Mouse (Mus musculus) CH12.LX (cell line): ENCODE data around the gene Dhx34. TPM values are rescaled to one million over a fixed set of nuclear protein-coding genes. Genes with fewer than 3 reads are reported as not detected.
"Not testable (repeated sequence)": the region's sequence is repeated elsewhere in the genome, so short reads cannot be mapped to it uniquely, and the experiment has no call there.

Experiments used
- DNase-seq: peaks from one replicate; pipeline ENCODE4 v3.0.0-alpha.2; 2013; ENCODE audit errors: extremely low read depth
- H3K27ac ChIP-seq: 2 replicates; pipeline ENCODE4 v1.5.1; 2012; ENCODE audit warnings: low read depth, mild to moderate bottlenecking, control low read depth, moderate library complexity; ENCODE audit not compliant: insufficient read depth
- H3K27me3 ChIP-seq: replicated peaks from 2 replicates; pipeline ENCODE3; 2012; ENCODE audit warnings: inconsistent platforms
- H3K36me3 ChIP-seq, 2 experiments: replicated peaks in 1 of 2; 2 replicates each; pipeline versions ENCODE3 to v1.6.1; 2012; ENCODE audit warnings: inconsistent platforms in 1 of 2, low read length in 1 of 2, mild to moderate bottlenecking in 1 of 2, mixed read lengths in 1 of 2, moderate library complexity in 1 of 2; ENCODE audit not compliant: control insufficient read depth in 1 of 2, insufficient read depth in 1 of 2
- H3K4me1 ChIP-seq, 2 experiments: 2 replicates each; pipeline ENCODE4 v1.6.1; 2012; ENCODE audit warnings: inconsistent platforms in 1 of 2, moderate library complexity in 1 of 2; ENCODE audit not compliant: insufficient read depth in 2 of 2, control insufficient read depth in 1 of 2
- H3K4me2 ChIP-seq: 2 replicates; pipeline ENCODE4 v1.6.1; 2012; ENCODE audit warnings: low read depth, mild to moderate bottlenecking, control low read depth; ENCODE audit not compliant: poor library complexity, insufficient read depth, severe bottlenecking
- H3K4me3 ChIP-seq, 3 experiments: fragments of 150-350 bp in 1 of 3; sonication (generic) in 1 of 3; replicated peaks in 1 of 3; 2 replicates each; pipeline versions ENCODE3 to v1.5.1; 2011 to 2012; ENCODE audit warnings: low read depth in 2 of 3, low read length in 2 of 3, mild to moderate bottlenecking in 2 of 3, moderate library complexity in 2 of 3, control low read depth in 1 of 3, improper control_type of control experiment in 1 of 3, inconsistent platforms in 1 of 3, mixed read lengths in 1 of 3; ENCODE audit not compliant: poor library complexity in 1 of 3
- H3K79me2 ChIP-seq: replicated peaks from 2 replicates; pipeline ENCODE4 v1.6.1; 2012; ENCODE audit warnings: mild to moderate bottlenecking, moderate library complexity; ENCODE audit not compliant: control insufficient read depth, poor library complexity, insufficient read depth, severe bottlenecking; ENCODE audit errors: extremely low read depth
- H3K9ac ChIP-seq: 2 replicates; pipeline ENCODE4 v1.6.1; 2012; ENCODE audit warnings: low read depth, mild to moderate bottlenecking, control low read depth, moderate library complexity; ENCODE audit not compliant: insufficient read depth
- H3K9me3 ChIP-seq: replicated peaks from 2 replicates; pipeline ENCODE3; 2012; ENCODE audit warnings: low read length, inconsistent platforms, mixed read lengths
- BHLHE40 ChIP-seq: IDR thresholded peaks from 2 replicates; pipeline ENCODE4 v1.6.1; 2011; ENCODE audit warnings: mild to moderate bottlenecking, low read depth, low read length, improper control_type of control experiment
- CHD1 ChIP-seq: IDR thresholded peaks from 2 replicates; pipeline ENCODE4 v1.6.1; 2012; ENCODE audit warnings: low read depth, low read length, improper control_type of control experiment, inconsistent platforms
- CHD2 ChIP-seq: IDR thresholded peaks from 2 replicates; pipeline ENCODE4 v1.6.1; 2011; ENCODE audit warnings: low read length, improper control_type of control experiment
- CTCF ChIP-seq, 2 experiments: IDR thresholded peaks in 1 of 2; conservative IDR thresholded peaks in 1 of 2; 2 replicates each; pipeline ENCODE4 v1.5.1; 2011 to 2012; ENCODE audit warnings: low read depth in 2 of 2, low read length in 2 of 2, improper control_type of control experiment in 1 of 2, inconsistent platforms in 1 of 2, mild to moderate bottlenecking in 1 of 2, moderate library complexity in 1 of 2
- EP300 ChIP-seq: IDR thresholded peaks from 2 replicates; pipeline ENCODE4 v1.6.1; 2011; ENCODE audit warnings: low read length, improper control_type of control experiment
- ETS1 ChIP-seq: conservative IDR thresholded peaks from 2 replicates; pipeline ENCODE4 v1.6.1; 2012; ENCODE audit warnings: low read depth, mild to moderate bottlenecking, inconsistent platforms, low read length, improper control_type of control experiment, moderate library complexity
- HCFC1 ChIP-seq: IDR thresholded peaks from 2 replicates; pipeline ENCODE4 v1.6.1; 2012; ENCODE audit warnings: low read depth, mild to moderate bottlenecking, inconsistent platforms, low read length, improper control_type of control experiment
- IRF4 ChIP-seq: IDR thresholded peaks from 2 replicates; pipeline ENCODE4 v1.6.1; 2014; ENCODE audit warnings: low read depth, mild to moderate bottlenecking, inconsistent platforms, low read length, improper control_type of control experiment
- KAT2A ChIP-seq: IDR thresholded peaks from 2 replicates; pipeline ENCODE4 v1.6.1; 2012; ENCODE audit warnings: low read length, improper control_type of control experiment, inconsistent platforms; ENCODE audit not compliant: insufficient replicate concordance
- MAFK ChIP-seq: IDR thresholded peaks from 2 replicates; pipeline ENCODE4 v1.6.1; 2011; ENCODE audit warnings: low read length, improper control_type of control experiment; ENCODE audit not compliant: insufficient replicate concordance
- TBP ChIP-seq: conservative IDR thresholded peaks from 2 replicates; pipeline ENCODE4 v1.6.1; 2011; ENCODE audit warnings: low read depth, low read length, improper control_type of control experiment
- TCF12 ChIP-seq: IDR thresholded peaks from 2 replicates; pipeline ENCODE4 v1.6.1; 2014; ENCODE audit warnings: low read depth, mild to moderate bottlenecking, inconsistent platforms, low read length, improper control_type of control experiment
- ZC3H11A ChIP-seq: IDR thresholded peaks from 2 replicates; pipeline ENCODE4 v1.6.1; 2012; ENCODE audit warnings: low read depth, mild to moderate bottlenecking, inconsistent platforms, low read length, improper control_type of control experiment
- dilution Hi-C: fragments of 300-500 bp; cut with MboI; formaldehyde crosslinking; loops from 2 replicates; pipeline ENCODE4 v1.14.3; 2020; ENCODE audit warnings: low sequenced_read_pairs; ENCODE audit not compliant: extremely low pct_unique_long_range_greater_than_20kb, extremely low pct_ligation_motif_present
- in situ Hi-C: fragments of 300-500 bp; cut with MboI; formaldehyde crosslinking; loops from 3 replicates; pipeline ENCODE4 v1.14.3; 2019; ENCODE audit warnings: low sequenced_read_pairs, low pct_ligation_motif_present, low pct_unique_long_range_greater_than_20kb, mixed read lengths
- polyA plus RNA-seq: library from polyadenylated mRNA; unstranded; fragments of >175 nt; gene quantifications from 2 replicates; pipeline ENCODE4 v1.2.1, GENCODE M21; 2012; ENCODE audit warnings: low read depth; ENCODE audit not compliant: insufficient read length
- total RNA-seq, 2 experiments: library from RNA; depleted of rRNA; stranded (reverse); fragments of 300-350 nt in 1 of 2; fragments of >200 nt in 1 of 2; gene quantifications; 2 replicates each; pipeline ENCODE4 v1.2.3; 2012 to 2014

Dhx34 gene
- total and polyA plus RNA-seq, 3 experiments: 8.8 to 18.0 (median 15.2) TPM

DNA sequence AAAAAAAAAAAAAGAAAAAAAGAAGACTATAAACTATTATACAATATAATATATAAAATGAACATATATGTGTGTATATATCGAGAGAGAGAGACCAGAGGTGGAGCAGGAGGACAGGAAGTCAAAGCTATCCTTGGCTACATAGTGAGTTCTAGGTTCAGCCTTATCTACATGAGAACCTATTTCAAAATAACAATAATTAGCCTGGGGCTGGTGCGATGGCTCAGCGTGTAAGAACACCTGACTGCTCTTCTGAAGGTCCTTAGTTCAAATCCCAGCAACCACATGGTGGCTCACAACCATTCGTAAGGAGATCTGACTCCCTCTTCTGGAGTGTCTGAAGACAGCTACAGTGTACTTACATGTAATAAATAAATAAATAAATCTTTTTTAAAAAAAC lies 34.1 kb upstream of the Dhx34 start:
- not testable (repeated sequence) for H3K27ac ChIP-seq
- in situ Hi-C loops: loop anchor here (10.0 to 25.0 kb wide), 2 partner anchors 61 to 194 kb away; partner anchors contain the start of gene Zfp541
- TF ChIP-seq TBP: 0 out of 2 replicates have a peak, but pooled peaks have one; percentile 84
- peak in 1 of 2 experiments; percentile 15; a peak in 1 of 4 replicates for TF ChIP-seq CTCF (conservative IDR thresholded peaks at IDR 0.05 in 1 of 2, IDR thresholded peaks at IDR 0.05 in 1 of 2; ENCODE audit: low read depth in 2 of 2, low read length in 2 of 2)

DNA sequence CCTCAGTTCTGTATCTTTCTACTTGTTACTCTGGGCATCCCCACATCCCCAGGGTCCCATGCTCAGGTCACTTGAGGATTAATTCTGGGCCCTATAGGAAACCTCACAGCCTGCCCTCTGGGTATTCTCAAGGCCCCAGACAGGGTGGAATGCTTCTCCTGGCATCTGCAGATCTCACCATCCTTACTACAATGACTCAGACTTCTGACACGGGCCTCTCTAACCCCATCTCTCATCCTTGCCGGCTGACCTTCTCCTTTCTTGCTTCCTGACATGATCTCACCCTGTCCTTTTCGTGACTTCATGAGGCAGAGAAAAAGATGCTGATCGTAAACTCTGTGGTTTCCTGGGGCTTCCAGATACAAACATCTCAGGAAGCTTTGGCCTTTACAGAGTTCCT lies 32.4 kb upstream of the Dhx34 start:
- Histone ChIP-seq H3K27me3 (no peaks in the 10 kb centered on the region), H3K9ac (no peak overlapping the region), H3K27ac (no peak overlapping the region), H3K4me1 (peaks cover 5 to 28% of the 10 kb centered on the region in 2 experiments), H3K9me3 (no peaks in the 10 kb centered on the region), H3K36me3 (no peaks in the 10 kb centered on the region), H3K79me2 (no peaks in the 10 kb centered on the region), H3K4me3 (no peak overlapping the region), H3K4me2 (no peak overlapping the region)
- DNase-seq: peak; percentile 72
- TF ChIP-seq EP300: peak; percentile 47; the same call in 1 of the 2 replicates
- peak; percentile 71 for TF ChIP-seq BHLHE40
- 0 out of 2 replicates have a peak, but pooled peaks have one; percentile 27 for TF ChIP-seq MAFK
- TF ChIP-seq HCFC1: no peak
- 0 out of 2 replicates have a peak, but pooled peaks have one; percentile 18 for TF ChIP-seq TCF12
- TF ChIP-seq CHD1: no peak
- TF ChIP-seq ETS1: peak; percentile 62
- TF ChIP-seq IRF4: peak; percentile 29; the same call in 1 of the 2 replicates
- 0 out of 2 replicates have a peak, but pooled peaks have one; percentile 56 for TF ChIP-seq KAT2A
- TF ChIP-seq, all 38 proteins: peak for 7
- in situ Hi-C loops: loop anchor here (10.0 to 25.0 kb wide), 2 partner anchors 59 to 192 kb away; partner anchors contain the start of gene Zfp541
- dilution Hi-C loops: no loop called here

More for the DNA sequence above, 34.1 kb upstream of the Dhx34 start:
- H3K9ac ChIP-seq, H3K36me3 ChIP-seq, dilution Hi-C loops, H3K4me3 ChIP-seq, H3K4me2 ChIP-seq, H3K27me3 ChIP-seq, H3K9me3 ChIP-seq, H3K79me2 ChIP-seq, DNase-seq: not testable (repeated sequence)
- peaks cover under 1 to 23% of the 10 kb centered on the region in 2 experiments for H3K4me1 ChIP-seq

DNA sequence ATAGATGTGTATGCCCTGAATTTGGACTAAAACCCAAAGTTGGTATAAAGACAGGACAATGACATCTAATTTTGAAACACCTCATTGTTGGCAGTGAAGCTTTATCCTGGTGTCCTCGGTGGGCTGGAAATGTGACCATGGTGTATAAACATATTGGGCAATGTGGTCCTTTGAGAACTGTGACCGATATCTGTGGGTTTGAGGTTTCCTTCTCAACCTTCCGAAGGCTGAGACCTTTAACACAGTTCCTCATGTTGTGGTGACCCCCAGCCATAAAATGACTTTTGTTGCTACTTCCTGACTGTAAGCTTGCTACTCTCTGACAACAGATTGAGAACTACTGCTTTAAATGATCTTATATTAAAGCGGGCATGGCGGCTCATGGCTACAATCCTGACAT lies 28.9 kb upstream of the Dhx34 start:
- no peak for DNase-seq
- in situ Hi-C loops (loop anchor here (10.0 to 25.0 kb wide), 2 partner anchors 56 to 188 kb away; partner anchors contain the start of gene Zfp541), dilution Hi-C loops (no loop called here)
- no peak overlapping the region for H3K27ac ChIP-seq
- no peak overlapping the region for H3K9ac ChIP-seq
- no peak for TF ChIP-seq CHD2
- TF ChIP-seq KAT2A: no peak
- no peak for TF ChIP-seq CHD1
- TF ChIP-seq ZC3H11A: no peak
- peaks cover 5 to 22% of the 10 kb centered on the region in 2 experiments for H3K4me1 ChIP-seq
- 0 out of 2 replicates have a peak overlapping the region, but pooled peaks have one; percentile 23 for H3K4me2 ChIP-seq
- no peak overlapping the region for H3K4me3 ChIP-seq
- H3K79me2 ChIP-seq: no peaks in the 10 kb centered on the region
- no peaks in the 10 kb centered on the region for H3K36me3 ChIP-seq
- H3K27me3 ChIP-seq: no peaks in the 10 kb centered on the region
- H3K9me3 ChIP-seq: no peaks in the 10 kb centered on the region
